Mouse (Mus musculus) mouse trophoblast stem cell (cell line): Measurements from ENCODE around the gene Pi4k2a.

Experiments
- in situ Hi-C, 2 experiments: fragments of 300-500 bp; cut with MseI, MboI; formaldehyde crosslinking; loops; 2 replicates in 1 of 2; 3 replicates in 1 of 2; pipeline ENCODE4 v1.15.1; 2025

Gene Pi4k2a

GRCm38 (mm10) chr19:42135070-42135469 is 44.8 kb downstream of the Pi4k2a start:
- in situ Hi-C loops, result no loop called here

DNA sequence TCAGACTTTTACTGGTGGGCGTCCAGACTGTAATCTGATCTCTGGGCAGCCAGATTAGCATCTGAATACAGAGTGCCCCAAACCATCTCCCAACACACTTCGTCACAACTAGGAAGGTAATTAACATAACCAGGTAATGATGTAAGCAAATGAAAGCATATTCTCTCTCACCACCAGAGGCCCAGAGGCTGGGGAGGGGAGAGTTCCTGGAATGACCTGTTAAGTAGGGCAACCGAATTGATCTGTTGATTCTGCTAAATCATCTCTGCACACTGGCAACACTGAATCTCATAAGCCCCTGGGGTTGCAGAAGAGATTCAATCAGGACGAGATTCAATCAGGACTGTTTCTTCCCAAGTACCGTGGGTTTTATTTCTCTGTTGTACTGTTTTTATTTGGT is 45.9 kb downstream of the Pi4k2a start:
- in situ Hi-C loops, result no loop called here

DNA sequence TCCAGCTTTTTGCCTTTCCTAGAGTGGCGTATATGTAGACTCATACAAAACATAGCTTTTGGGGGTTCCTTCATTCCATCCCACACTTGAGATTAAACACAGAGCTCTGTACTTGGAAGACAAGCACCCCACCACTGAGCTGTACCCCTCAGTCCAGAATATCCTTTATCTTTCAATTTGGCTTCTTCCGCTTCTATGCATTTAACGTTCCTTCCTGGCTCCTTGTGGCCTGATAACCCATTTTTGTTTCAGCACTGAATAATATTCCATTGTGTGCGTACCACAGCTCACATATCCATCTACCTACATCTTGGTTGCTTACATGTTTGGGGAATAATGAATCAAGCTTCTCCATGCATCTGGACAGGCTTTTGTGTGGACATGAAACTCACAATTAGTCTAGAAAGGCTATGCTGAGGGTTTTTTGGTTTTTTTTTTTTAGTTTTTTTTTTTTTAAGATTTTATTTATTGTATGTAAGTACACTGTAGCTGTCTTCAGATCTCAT is 47.0 kb downstream of the Pi4k2a start:
- in situ Hi-C loops, result no loop called here

DNA sequence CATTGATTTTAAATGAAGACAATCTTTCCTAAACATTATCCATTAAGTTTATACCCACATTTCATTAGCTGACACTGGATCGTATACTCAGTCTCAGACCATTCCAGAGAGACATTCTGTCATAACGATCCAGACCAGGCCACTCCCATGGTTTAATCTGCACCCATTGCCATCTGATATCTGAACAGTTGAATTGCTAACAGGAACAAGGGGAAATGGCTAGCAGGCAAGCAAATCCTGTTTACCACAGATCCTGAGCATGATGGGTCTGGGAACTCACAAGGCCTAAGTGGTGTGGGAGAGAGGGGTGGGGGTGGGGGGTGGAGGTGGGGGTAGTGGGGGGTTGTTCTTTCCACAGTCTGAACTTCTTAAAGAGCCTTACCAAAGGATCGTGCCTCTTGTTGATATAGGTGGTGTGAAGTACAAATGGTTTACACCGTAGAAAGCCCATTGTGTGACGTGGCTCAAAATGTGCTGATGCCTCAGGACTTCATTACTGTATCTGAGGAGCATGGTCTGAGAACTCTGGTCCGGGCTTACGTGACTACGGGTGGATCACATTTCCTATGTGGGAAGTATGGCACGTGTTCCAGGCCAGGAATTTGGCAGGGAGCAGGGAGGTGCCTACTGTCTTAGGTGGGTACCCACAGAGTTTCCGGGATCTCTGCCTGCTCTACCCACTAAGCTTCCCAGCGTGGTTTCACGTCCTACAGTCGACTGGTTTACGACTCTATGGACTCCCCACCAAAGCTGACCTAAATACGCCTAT is 48.4 kb downstream of the Pi4k2a start:
- in situ Hi-C loops, result no loop called here

DNA sequence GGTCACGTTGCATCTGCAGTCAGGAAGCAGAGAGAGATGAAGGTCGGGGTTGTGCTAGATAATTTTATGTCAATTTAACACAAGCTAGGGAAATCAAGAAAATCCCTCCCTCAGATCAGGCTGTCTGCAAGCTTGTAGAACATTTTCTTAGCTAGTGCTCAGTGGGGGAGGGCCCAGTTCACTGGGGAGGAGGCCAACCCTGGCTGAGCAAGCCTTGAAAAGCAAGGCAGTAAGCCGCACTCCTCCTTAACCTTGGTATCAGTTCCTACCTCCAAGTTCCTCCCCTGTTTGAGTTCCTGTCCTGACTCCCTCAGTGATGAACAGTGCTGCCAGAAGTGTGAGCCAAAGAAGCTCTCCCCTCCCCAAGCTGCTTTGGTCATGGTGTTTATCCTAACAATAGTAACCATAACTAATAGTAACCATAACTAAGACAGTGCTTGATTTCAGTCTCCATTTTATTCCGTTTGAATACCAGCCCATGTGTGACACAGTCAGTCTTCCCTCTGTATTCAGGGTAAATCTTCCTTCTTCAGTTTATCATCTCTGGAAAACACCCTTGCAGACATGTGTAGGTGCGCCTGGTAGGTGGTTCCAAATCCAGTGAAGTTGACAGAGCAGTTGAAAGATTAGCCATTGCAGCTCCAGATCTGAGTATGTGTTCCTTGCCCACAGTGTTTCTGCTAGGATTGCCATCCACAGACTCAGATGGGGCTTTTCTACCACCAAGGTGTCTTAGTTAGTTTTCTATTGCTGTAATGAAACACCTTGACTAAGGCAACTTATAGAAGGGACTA is 49.7 kb downstream of the Pi4k2a start:
- in situ Hi-C loops, result no loop called here

DNA sequence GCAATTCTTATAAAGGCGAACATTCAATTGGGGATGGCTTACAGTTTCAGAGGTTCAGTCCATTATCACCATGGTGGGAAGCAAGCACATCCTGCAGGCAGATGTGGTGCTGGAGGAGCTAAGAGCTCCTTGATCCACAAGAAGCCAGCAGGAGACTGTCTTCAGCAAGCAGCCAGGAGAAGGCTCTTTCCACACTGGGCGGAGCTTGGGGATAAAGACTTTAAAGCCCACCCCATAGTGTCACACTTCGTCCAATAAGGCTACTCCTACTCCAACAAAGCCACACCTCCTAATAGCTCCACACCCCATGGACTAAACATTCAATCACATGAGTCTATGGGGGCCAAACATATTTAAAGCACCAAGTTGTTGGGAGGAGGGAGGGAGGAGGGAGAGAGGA is 51.7 kb downstream of the Pi4k2a start:
- in situ Hi-C loops, result no loop called here

GRCm38 (mm10) chr19:42142757-42143156 is 52.5 kb downstream of the Pi4k2a start:
- in situ Hi-C loops, result no loop called here

GRCm38 (mm10) chr19:42144067-42144466 is 53.8 kb downstream of the Pi4k2a start:
- in situ Hi-C loops, result no loop called here

GRCm38 (mm10) chr19:42144541-42145167 is 54.4 kb downstream of the Pi4k2a start:
- in situ Hi-C loops, result no loop called here

GRCm38 (mm10) chr19:42145210-42145609 is 54.9 kb downstream of the Pi4k2a start:
- in situ Hi-C loops, result no loop called here

DNA sequence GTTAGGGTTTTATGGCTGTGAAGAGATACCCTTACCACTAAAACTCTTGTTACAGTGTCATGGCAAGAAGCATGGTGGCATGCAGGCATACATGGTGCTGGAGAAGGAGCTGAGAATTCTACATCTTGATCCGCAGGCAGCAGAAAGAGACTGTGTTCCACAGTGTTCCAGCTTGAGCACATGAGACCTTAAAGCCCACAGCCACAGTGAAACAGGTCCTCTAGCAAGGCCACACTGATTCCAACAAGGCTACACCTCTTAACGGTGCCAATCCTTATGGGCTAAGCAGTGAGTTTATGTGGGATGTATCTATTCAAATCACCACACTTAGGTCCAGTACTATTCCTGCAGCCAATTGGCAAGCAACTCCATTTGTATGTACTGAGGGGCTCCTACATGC is 55.5 kb downstream of the Pi4k2a start:
- in situ Hi-C loops, result no loop called here

DNA sequence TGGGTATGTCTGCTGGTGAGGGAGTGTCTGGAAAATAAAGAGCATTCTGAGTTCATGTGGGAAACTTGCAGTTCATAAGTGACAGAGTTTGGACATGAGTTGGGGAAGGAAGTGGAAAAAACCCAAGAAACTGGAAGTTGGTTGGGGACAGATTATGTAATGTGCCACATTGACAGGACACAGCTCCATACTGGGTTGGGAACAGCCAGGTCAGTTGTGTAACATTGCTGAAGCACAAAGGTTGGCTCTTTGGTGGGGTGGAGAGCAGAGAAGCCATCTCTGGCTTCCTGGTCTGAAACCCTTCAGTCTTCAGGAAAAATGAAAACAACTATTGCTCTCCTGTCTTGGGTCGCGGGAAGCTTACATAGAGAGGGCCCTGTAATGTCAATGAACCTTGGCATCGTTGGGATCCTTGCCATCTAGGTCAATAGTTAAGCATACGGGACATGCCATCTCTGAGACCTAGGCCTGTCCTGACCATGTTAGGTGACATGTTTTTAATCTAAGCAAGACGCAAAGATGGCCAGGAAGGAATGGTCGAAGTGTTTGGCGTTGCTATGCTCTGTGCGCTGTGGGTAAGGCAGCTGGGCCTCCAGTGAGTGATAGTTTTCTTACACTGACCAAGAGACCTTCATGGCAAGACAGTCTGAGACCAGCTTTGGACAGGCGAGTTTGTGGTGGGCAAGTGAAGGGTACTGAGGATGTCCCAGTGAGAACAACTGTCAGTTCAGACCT is 56.2 kb downstream of the Pi4k2a start:
- in situ Hi-C loops, result no loop called here

GRCm38 (mm10) chr19:42147170-42147768 is 57.0 kb downstream of the Pi4k2a start, which contains the start of gene Marveld1:
Marveld1 (plus strand) TSS chr19:42147400.
- in situ Hi-C loops, result no loop called here

- in situ Hi-C loops, result no loop called here
These were observed 57.7 kb downstream of the Pi4k2a start for GRCm38 (mm10) chr19:42147769-42148568.

DNA sequence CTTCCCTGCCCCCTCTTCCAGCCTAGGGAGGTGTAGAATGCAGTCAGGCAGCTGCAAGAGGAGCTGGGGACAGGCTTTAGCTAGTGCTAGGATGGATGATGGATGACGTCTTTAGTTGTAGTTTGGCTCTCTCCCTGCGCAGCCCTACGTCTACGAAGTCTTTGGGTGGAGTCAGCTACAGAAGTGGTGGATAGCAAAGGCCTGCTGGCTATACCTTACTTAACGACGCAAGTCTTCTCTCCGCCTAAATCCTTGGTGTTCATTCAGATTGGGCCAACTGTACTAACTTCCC is 58.2 kb downstream of the Pi4k2a start:
- in situ Hi-C loops, result no loop called here

- in situ Hi-C loops, result no loop called here
These were observed 61.7 kb downstream of the Pi4k2a start for GRCm38 (mm10) chr19:42151990-42152389.

DNA sequence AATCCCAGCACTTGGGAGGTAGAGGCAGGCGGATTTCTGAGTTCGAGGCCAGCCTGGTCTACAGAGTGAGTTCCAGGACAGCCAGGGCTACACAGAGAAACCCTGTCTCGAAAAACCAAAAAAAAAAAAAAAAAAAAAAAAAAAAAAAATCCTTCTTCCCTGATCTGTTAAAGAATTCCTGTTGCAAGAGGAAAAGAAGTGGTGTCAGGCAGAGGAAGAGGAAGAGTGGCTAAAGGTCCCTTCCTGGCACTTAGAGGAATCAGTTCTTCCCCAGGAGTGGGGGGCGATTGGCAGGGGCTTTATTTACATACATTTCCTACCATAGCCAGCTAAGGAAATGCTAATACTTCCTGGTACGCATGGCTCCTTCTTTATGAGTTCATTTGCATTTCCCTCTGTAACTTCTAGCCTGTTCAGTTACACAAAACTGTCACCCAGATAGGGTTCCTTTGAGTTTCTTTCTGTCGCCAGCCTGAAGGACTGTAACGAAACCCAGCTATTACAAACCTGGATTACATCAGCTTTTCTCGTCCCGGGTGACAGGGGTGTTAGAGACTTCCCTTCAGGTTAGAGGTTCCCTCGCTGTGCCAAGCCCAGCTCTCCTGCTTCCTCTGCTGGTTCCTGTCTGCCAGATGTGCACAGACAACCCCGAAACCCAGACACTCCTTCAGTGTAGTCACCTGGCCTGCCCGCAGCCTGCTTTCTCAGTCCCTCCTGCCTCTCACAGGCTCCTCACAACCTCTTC is 67.4 kb downstream of the Pi4k2a start:
- in situ Hi-C loops, result no loop called here

DNA sequence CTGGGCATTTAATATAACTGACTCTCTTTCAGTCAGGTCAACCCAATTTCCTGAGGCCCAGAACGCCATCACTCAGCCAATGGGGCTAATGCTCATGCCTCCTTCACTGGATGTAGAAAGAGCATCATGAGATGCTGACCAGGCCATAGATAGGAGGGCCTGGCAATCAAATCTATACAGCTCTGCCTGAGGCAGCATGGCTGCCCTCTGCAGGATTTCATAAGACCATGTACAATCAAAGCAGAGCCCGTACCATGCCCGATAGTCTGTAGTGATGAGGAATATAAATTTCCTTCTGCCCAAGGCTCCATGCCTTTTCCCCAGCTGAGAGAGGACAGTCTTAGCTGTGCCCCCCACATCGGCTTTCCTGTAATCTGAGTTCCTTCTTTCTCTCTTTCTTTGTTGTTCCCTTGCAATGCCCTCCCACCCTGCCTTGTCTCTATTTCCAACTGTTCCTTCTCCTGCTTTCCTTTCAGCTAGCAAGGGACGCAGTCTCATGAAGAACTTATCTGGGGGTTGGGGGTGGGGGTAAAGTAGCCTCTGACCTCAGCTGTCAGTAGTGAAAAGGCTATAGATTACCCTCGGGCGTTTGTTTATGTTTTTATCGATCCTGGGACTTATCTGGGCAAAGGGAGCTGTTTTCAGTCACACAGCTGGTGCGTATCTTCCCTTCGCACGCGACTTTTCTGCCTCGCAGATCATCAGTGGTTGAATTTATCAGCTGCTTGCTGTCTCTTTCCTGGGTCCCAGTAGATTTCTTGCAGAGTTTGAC is 68.2 kb downstream of the Pi4k2a start:
- in situ Hi-C loops, result no loop called here

GRCm38 (mm10) chr19:42163764-42164163 is 73.5 kb downstream of the Pi4k2a start, which contains the start of gene Zfyve27:
Zfyve27 (plus strand) TSS chr19:42163951.
- in situ Hi-C loops, result no loop called here
